Mouse (Mus musculus) MEL (cell line): ENCODE measurements at regions not wholly inside any gene's neighbourhood (a gene's known extent, or its start where the extent isn't known, plus 50 kb on each side); places are given as distances from the start of the nearest gene placed in this dataset.

ENCODE experiments used
- DNase-seq: peaks from one replicate; pipeline ENCODE4 v3.0.0; 2011; ENCODE audit warnings: low read depth, low spot score
- H3K27ac ChIP-seq: 2 replicates; pipeline ENCODE4 v1.5.1; 2012; ENCODE audit warnings: low read depth, mild to moderate bottlenecking, control low read depth, low read length, moderate library complexity; ENCODE audit not compliant: control insufficient read depth
- H3K27me3 ChIP-seq, 2 experiments: fragments of 150-350 bp in 1 of 2; sonication (generic) in 1 of 2; 2 replicates each; pipeline ENCODE4 v1.6.1; 2012; ENCODE audit warnings: low read length in 2 of 2, mild to moderate bottlenecking in 2 of 2, improper control_type of control experiment in 1 of 2, moderate library complexity in 1 of 2; ENCODE audit not compliant: insufficient read depth in 2 of 2, control insufficient read depth in 1 of 2
- H3K36me3 ChIP-seq, 2 experiments: 2 replicates each; pipeline ENCODE4 v1.6.1; 2012 to 2014; ENCODE audit warnings: low read length in 2 of 2, improper control_type of control experiment in 1 of 2, inconsistent platforms in 1 of 2, mild to moderate bottlenecking in 1 of 2; ENCODE audit not compliant: insufficient read depth in 2 of 2, control insufficient read depth in 1 of 2
- H3K4me1 ChIP-seq, 2 experiments: fragments of 150-350 bp in 1 of 2; sonication (generic) in 1 of 2; 2 replicates each; pipeline ENCODE4 v1.6.1; 2012; ENCODE audit warnings: low read length in 2 of 2, improper control_type of control experiment in 1 of 2, mild to moderate bottlenecking in 1 of 2; ENCODE audit not compliant: insufficient read depth in 2 of 2, control insufficient read depth in 1 of 2
- H3K4me3 ChIP-seq, 2 experiments: fragments of 150-350 bp in 1 of 2; sonication (generic) in 1 of 2; 2 replicates each; pipeline ENCODE4 v1.5.1; 2012; ENCODE audit warnings: low read depth in 2 of 2, low read length in 2 of 2, mild to moderate bottlenecking in 2 of 2, moderate library complexity in 2 of 2, control low read depth in 1 of 2, improper control_type of control experiment in 1 of 2; ENCODE audit not compliant: control insufficient read depth in 1 of 2, insufficient read depth in 1 of 2
- H3K79me2 ChIP-seq: 2 replicates; pipeline ENCODE4 v1.6.1; 2012; ENCODE audit warnings: mild to moderate bottlenecking, low read length, moderate library complexity; ENCODE audit not compliant: control insufficient read depth, poor library complexity, insufficient read depth
- H3K9ac ChIP-seq: 2 replicates; pipeline ENCODE4 v1.6.1; 2012; ENCODE audit warnings: low read depth, mild to moderate bottlenecking, control low read depth, low read length, moderate library complexity; ENCODE audit not compliant: control insufficient read depth, poor library complexity, severe bottlenecking
- H3K9me3 ChIP-seq: fragments of 150-350 bp; sonication (generic); replicated peaks from 2 replicates; pipeline ENCODE4 v1.6.1; 2012; ENCODE audit warnings: mild to moderate bottlenecking, low read length, improper control_type of control experiment, moderate library complexity; ENCODE audit not compliant: insufficient read depth
- BHLHE40 ChIP-seq: IDR thresholded peaks from 2 replicates; pipeline ENCODE4 v1.6.1; 2012; ENCODE audit warnings: low read depth, mild to moderate bottlenecking, inconsistent platforms, low read length, improper control_type of control experiment, borderline replicate concordance
- CHD1 ChIP-seq: IDR thresholded peaks from 2 replicates; pipeline ENCODE4 v1.6.1; 2012; ENCODE audit warnings: low read depth, mild to moderate bottlenecking, inconsistent platforms, low read length, improper control_type of control experiment
- CTCF ChIP-seq, 3 experiments: IDR thresholded peaks in 2 of 3; conservative IDR thresholded peaks in 1 of 3; 2 replicates each; pipeline ENCODE4 v1.5.1; 2011 to 2012; ENCODE audit warnings: low read length in 3 of 3, low read depth in 2 of 3, mild to moderate bottlenecking in 2 of 3, improper control_type of control experiment in 1 of 3, inconsistent platforms in 1 of 3, mixed read lengths in 1 of 3, moderate library complexity in 1 of 3; ENCODE audit not compliant: control insufficient read depth in 1 of 3, insufficient read depth in 1 of 3, poor library complexity in 1 of 3, severe bottlenecking in 1 of 3
- ELF1 ChIP-seq: IDR thresholded peaks from 2 replicates; pipeline ENCODE4 v1.6.1; 2014; ENCODE audit warnings: low read depth, mild to moderate bottlenecking, inconsistent platforms, low read length, improper control_type of control experiment, moderate library complexity
- EP300 ChIP-seq, 2 experiments: IDR thresholded peaks; 2 replicates each; pipeline ENCODE4 v1.6.1; 2011; ENCODE audit warnings: improper control_type of control experiment in 2 of 2, low read length in 2 of 2, low read depth in 1 of 2, mild to moderate bottlenecking in 1 of 2
- GABPA ChIP-seq: IDR thresholded peaks from 2 replicates; pipeline ENCODE4 v1.6.1; 2012; ENCODE audit warnings: low read depth, mild to moderate bottlenecking, inconsistent platforms, low read length, improper control_type of control experiment, moderate library complexity
- GATA1 ChIP-seq: IDR thresholded peaks from 2 replicates; pipeline ENCODE4 v1.6.1; 2011; ENCODE audit warnings: low read depth, low read length, improper control_type of control experiment
- KAT2A ChIP-seq: conservative IDR thresholded peaks from 2 replicates; pipeline ENCODE4 v1.6.1; 2012; ENCODE audit warnings: low read depth, low read length, improper control_type of control experiment, inconsistent platforms
- MAFK ChIP-seq: IDR thresholded peaks from 2 replicates; pipeline ENCODE4 v1.6.1; 2011; ENCODE audit warnings: low read depth, mild to moderate bottlenecking, low read length, improper control_type of control experiment, borderline replicate concordance
- MAX ChIP-seq: IDR thresholded peaks from 2 replicates; pipeline ENCODE4 v1.6.1; 2011; ENCODE audit warnings: low read length, improper control_type of control experiment
- MXI1 ChIP-seq: IDR thresholded peaks from 2 replicates; pipeline ENCODE4 v1.6.1; 2011; ENCODE audit warnings: mild to moderate bottlenecking, low read depth, low read length, improper control_type of control experiment
- NELFE ChIP-seq: IDR thresholded peaks from 2 replicates; pipeline ENCODE4 v1.6.1; 2011; ENCODE audit warnings: low read depth, low read length, improper control_type of control experiment
- POLR2AphosphoS2 ChIP-seq: IDR thresholded peaks from 2 replicates; pipeline ENCODE4 v1.6.1; 2011; ENCODE audit warnings: low read length, improper control_type of control experiment
- RAD21 ChIP-seq: IDR thresholded peaks from 2 replicates; pipeline ENCODE4 v1.6.1; 2011; ENCODE audit warnings: mild to moderate bottlenecking, low read depth, low read length, improper control_type of control experiment
- RCOR1 ChIP-seq: IDR thresholded peaks from 2 replicates; pipeline ENCODE4 v1.6.1; 2012; ENCODE audit warnings: low read depth, mild to moderate bottlenecking, inconsistent platforms, low read length, improper control_type of control experiment
- SMC3 ChIP-seq: IDR thresholded peaks from 2 replicates; pipeline ENCODE4 v1.6.1; 2011; ENCODE audit warnings: low read depth, low read length, improper control_type of control experiment
- TAL1 ChIP-seq: IDR thresholded peaks from 2 replicates; pipeline ENCODE4 v1.6.1; 2012; ENCODE audit warnings: mild to moderate bottlenecking, inconsistent platforms, low read length, moderate library complexity, mixed read lengths
- TCF12 ChIP-seq: IDR thresholded peaks from 2 replicates; pipeline ENCODE4 v1.6.1; 2014; ENCODE audit warnings: low read depth, mild to moderate bottlenecking, inconsistent platforms, low read length, improper control_type of control experiment, moderate library complexity
- UBTF ChIP-seq: IDR thresholded peaks from 2 replicates; pipeline ENCODE4 v1.6.1; 2012; ENCODE audit warnings: low read depth, mild to moderate bottlenecking, inconsistent platforms, low read length, improper control_type of control experiment, moderate library complexity, borderline replicate concordance; ENCODE audit not compliant: insufficient read depth
- ZC3H11A ChIP-seq: IDR thresholded peaks from 2 replicates; pipeline ENCODE4 v1.6.1; 2012; ENCODE audit warnings: low read depth, mild to moderate bottlenecking, inconsistent platforms, low read length, improper control_type of control experiment
- ZKSCAN1 ChIP-seq: IDR thresholded peaks from 2 replicates; pipeline ENCODE4 v1.6.1; 2012; ENCODE audit warnings: low read depth, mild to moderate bottlenecking, inconsistent platforms, low read length, improper control_type of control experiment, moderate library complexity
- ZMIZ1 ChIP-seq: IDR thresholded peaks from 2 replicates; pipeline ENCODE4 v1.6.1; 2012; ENCODE audit warnings: low read depth, mild to moderate bottlenecking, inconsistent platforms, low read length, improper control_type of control experiment, moderate library complexity

DNA sequence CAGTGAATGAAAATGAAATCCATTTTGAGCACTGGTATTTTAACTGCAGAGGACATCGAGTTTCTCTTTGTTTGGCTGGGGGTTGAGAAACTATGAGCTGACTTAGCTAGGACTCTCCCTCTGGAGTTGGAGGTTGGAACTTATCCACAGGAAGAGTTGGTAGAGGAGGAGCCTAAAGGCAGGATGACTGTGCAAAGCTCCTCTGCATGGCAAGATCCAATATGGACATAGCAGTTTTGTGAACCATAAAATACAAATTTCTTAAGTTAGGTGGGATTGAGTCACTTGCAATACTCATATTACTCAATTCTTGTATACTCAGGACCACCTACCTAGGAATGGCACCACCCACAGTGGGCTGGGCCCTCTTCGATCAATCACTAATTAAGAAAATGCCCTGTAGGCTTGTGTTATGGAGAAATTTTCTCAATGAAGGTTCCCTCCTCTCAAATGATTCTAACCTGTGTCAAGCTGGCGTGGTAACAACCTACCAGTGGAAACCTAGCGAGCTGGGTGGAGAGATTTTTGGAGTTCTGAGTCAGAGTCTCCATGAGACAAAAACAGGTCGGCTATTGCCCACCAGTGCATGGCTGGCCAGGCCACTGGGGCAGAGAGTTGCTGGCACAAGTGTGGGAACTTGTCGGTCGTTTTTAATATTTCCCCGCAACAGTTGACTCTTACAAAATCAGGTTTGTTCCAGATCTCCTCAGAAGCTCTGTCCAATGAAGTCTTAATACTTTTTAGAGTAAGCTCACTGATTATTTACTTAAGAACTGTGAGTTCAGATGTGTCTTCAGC is 70.1 kb downstream of the Dact1 start:
- Histone ChIP-seq H3K27me3 (no peaks in the 10 kb centered on the region), H3K9ac (no peak overlapping the region), H3K4me1 (no peaks in the 10 kb centered on the region), H3K36me3 (no peaks in the 10 kb centered on the region), H3K4me3 (no peak overlapping the region), H3K9me3 (no peaks in the 10 kb centered on the region), H3K27ac (no peak overlapping the region), H3K79me2 (no peaks in the 10 kb centered on the region)
- TF ChIP-seq GATA1 (no peak), KAT2A (no peak), MAFK (no peak), CTCF (IDR thresholded peaks at IDR 0.05 in 2 of 3, conservative IDR thresholded peaks at IDR 0.05 in 1 of 3; ENCODE audit: control insufficient read depth in 1 of 3, insufficient read depth in 1 of 3, low read depth in 2 of 3, low read length in 3 of 3, poor library complexity in 1 of 3, severe bottlenecking in 1 of 3) (no peak), EP300 (IDR thresholded peaks at IDR 0.05; ENCODE audit: low read depth in 1 of 2, low read length in 2 of 2) (no peak), TAL1 (no peak), TCF12 (no peak), CHD1 (no peak), POLR2AphosphoS2 (no peak), ZC3H11A (no peak), NELFE (no peak), MAX (no peak), RCOR1 (no peak), MXI1 (no peak), RAD21 (no peak), UBTF (no peak), SMC3 (no peak), ELF1 (no peak), GABPA (no peak), ZKSCAN1 (no peak)
- no peak for DNase-seq

DNA sequence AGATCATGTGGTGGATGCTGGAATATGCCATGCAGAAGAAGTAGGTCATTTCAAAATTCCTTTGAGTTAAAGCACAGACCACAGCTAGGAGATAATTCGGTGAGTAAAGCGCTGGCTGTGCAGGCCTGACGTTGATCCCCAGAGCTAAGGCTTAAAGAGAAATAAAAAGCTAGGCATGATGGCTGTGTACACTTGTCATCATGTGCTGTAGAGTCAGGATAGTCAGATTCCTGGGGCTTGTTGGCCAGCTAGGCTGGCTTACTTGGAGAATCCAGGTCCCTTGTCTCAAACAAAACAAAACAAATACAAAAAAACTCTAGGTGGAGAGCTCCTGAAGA is 70.7 kb downstream of the Dact1 start:
- Histone ChIP-seq H3K4me1 (no peaks in the 10 kb centered on the region), H3K9ac (no peak overlapping the region), H3K4me3 (no peak overlapping the region), H3K27ac (no peak overlapping the region), H3K9me3 (no peaks in the 10 kb centered on the region), H3K27me3 (no peaks in the 10 kb centered on the region), H3K36me3 (no peaks in the 10 kb centered on the region), H3K79me2 (no peaks in the 10 kb centered on the region)
- DNase-seq, result no peak
- no peak for TF ChIP-seq ZMIZ1
- no peak for TF ChIP-seq GATA1
- TF ChIP-seq BHLHE40, result no peak
- TF ChIP-seq CTCF (IDR thresholded peaks at IDR 0.05 in 2 of 3, conservative IDR thresholded peaks at IDR 0.05 in 1 of 3; ENCODE audit: control insufficient read depth in 1 of 3, insufficient read depth in 1 of 3, low read depth in 2 of 3, low read length in 3 of 3, poor library complexity in 1 of 3, severe bottlenecking in 1 of 3), result no peak
